Mouse (Mus musculus): ENCODE results near the gene Fat3. TPM values are rescaled to one million over a fixed set of nuclear protein-coding genes. Genes with fewer than 3 reads are reported as not detected.

Gene Fat3
- polyA plus RNA-seq, 1 experiment, result 42.0 TPM

GRCm38 (mm10) chr9:15903948-15904750 lies 596.9 kb downstream of the Fat3 start:
- peak; percentile 62 for DNase-seq (ENCODE audit: low read depth)
- TF ChIP-seq POLR2A (IDR thresholded peaks at IDR 0.05; ENCODE audit: borderline replicate concordance, extremely low read depth, insufficient read depth, insufficient read length, poor library complexity, severe bottlenecking), result no peak

GRCm38 (mm10) chr9:15898112-15898511 lies 603.0 kb downstream of the Fat3 start:
- no peak for TF ChIP-seq CTCF (IDR thresholded peaks at IDR 0.05; ENCODE audit: borderline replicate concordance, extremely low read depth, insufficient read depth, insufficient read length)
- TF ChIP-seq POLR2A (IDR thresholded peaks at IDR 0.05; ENCODE audit: borderline replicate concordance, extremely low read depth, insufficient read depth, insufficient read length, poor library complexity, severe bottlenecking), result no peak
- DNase-seq (ENCODE audit: low read depth), result peak; percentile 55

- peak; percentile 73 for DNase-seq (ENCODE audit: low read depth)
These were observed 614.3 kb downstream of the Fat3 start for GRCm38 (mm10) chr9:15886756-15887155.

GRCm38 (mm10) chr9:15880754-15881153 lies 620.3 kb downstream of the Fat3 start:
- DNase-seq (ENCODE audit: low read depth), result no peak
- no peak for TF ChIP-seq POLR2A (IDR thresholded peaks at IDR 0.05; ENCODE audit: borderline replicate concordance, extremely low read depth, insufficient read depth, insufficient read length, poor library complexity, severe bottlenecking)
- no peak for TF ChIP-seq CTCF (IDR thresholded peaks at IDR 0.05; ENCODE audit: borderline replicate concordance, extremely low read depth, insufficient read depth, insufficient read length)

More at GRCm38 (mm10) chr9:15886756-15887155, 614.3 kb downstream of the Fat3 start:
- no peak for TF ChIP-seq CTCF (IDR thresholded peaks at IDR 0.05; ENCODE audit: borderline replicate concordance, extremely low read depth, insufficient read depth, insufficient read length)
- TF ChIP-seq POLR2A (IDR thresholded peaks at IDR 0.05; ENCODE audit: borderline replicate concordance, extremely low read depth, insufficient read depth, insufficient read length, poor library complexity, severe bottlenecking), result no peak

GRCm38 (mm10) chr9:15880160-15880603 lies 620.9 kb downstream of the Fat3 start:
- TF ChIP-seq POLR2A (IDR thresholded peaks at IDR 0.05; ENCODE audit: borderline replicate concordance, extremely low read depth, insufficient read depth, insufficient read length, poor library complexity, severe bottlenecking) (no peak), CTCF (IDR thresholded peaks at IDR 0.05; ENCODE audit: borderline replicate concordance, extremely low read depth, insufficient read depth, insufficient read length) (peak; percentile 45; the same call in 1 of the 2 replicates)
- peak; percentile 84 for DNase-seq (ENCODE audit: low read depth)

GRCm38 (mm10) chr9:15874506-15875160 lies 626.5 kb downstream of the Fat3 start, which contains the start of gene Mtnr1b:
Gene Mtnr1b, minus strand, starts transcription at chr9:15874556.
- DNase-seq (ENCODE audit: low read depth), result no peak
- TF ChIP-seq POLR2A (IDR thresholded peaks at IDR 0.05; ENCODE audit: borderline replicate concordance, extremely low read depth, insufficient read depth, insufficient read length, poor library complexity, severe bottlenecking), result no peak
- TF ChIP-seq CTCF (IDR thresholded peaks at IDR 0.05; ENCODE audit: borderline replicate concordance, extremely low read depth, insufficient read depth, insufficient read length), result no peak

- peak; percentile 17 for DNase-seq (ENCODE audit: low read depth)
- TF ChIP-seq CTCF (IDR thresholded peaks at IDR 0.05; ENCODE audit: borderline replicate concordance, extremely low read depth, insufficient read depth, insufficient read length) (no peak), POLR2A (IDR thresholded peaks at IDR 0.05; ENCODE audit: borderline replicate concordance, extremely low read depth, insufficient read depth, insufficient read length, poor library complexity, severe bottlenecking) (no peak)
These were observed 631.1 kb downstream of the Fat3 start for GRCm38 (mm10) chr9:15870013-15870412.

- DNase-seq (ENCODE audit: low read depth), result peak; percentile 23
- no peak for TF ChIP-seq POLR2A (IDR thresholded peaks at IDR 0.05; ENCODE audit: borderline replicate concordance, extremely low read depth, insufficient read depth, insufficient read length, poor library complexity, severe bottlenecking)
- no peak for TF ChIP-seq CTCF (IDR thresholded peaks at IDR 0.05; ENCODE audit: borderline replicate concordance, extremely low read depth, insufficient read depth, insufficient read length)
These were observed 631.6 kb downstream of the Fat3 start for GRCm38 (mm10) chr9:15869456-15869855.

- no peak for TF ChIP-seq CTCF (IDR thresholded peaks at IDR 0.05; ENCODE audit: borderline replicate concordance, extremely low read depth, insufficient read depth, insufficient read length)
- no peak for TF ChIP-seq POLR2A (IDR thresholded peaks at IDR 0.05; ENCODE audit: borderline replicate concordance, extremely low read depth, insufficient read depth, insufficient read length, poor library complexity, severe bottlenecking)
- peak; percentile 67 for DNase-seq (ENCODE audit: low read depth)
These were observed 634.6 kb downstream of the Fat3 start for GRCm38 (mm10) chr9:15866280-15867072.

- DNase-seq (ENCODE audit: low read depth), result no peak
- TF ChIP-seq POLR2A (IDR thresholded peaks at IDR 0.05; ENCODE audit: borderline replicate concordance, extremely low read depth, insufficient read depth, insufficient read length, poor library complexity, severe bottlenecking), result no peak
- TF ChIP-seq CTCF (IDR thresholded peaks at IDR 0.05; ENCODE audit: borderline replicate concordance, extremely low read depth, insufficient read depth, insufficient read length), result no peak
These were observed 639.7 kb downstream of the Fat3 start for GRCm38 (mm10) chr9:15861402-15861801.

Data from brain, embryonic 14.5 days (tissue).